Mouse (Mus musculus): Measurements from ENCODE around the gene Agpat1.

DNA sequence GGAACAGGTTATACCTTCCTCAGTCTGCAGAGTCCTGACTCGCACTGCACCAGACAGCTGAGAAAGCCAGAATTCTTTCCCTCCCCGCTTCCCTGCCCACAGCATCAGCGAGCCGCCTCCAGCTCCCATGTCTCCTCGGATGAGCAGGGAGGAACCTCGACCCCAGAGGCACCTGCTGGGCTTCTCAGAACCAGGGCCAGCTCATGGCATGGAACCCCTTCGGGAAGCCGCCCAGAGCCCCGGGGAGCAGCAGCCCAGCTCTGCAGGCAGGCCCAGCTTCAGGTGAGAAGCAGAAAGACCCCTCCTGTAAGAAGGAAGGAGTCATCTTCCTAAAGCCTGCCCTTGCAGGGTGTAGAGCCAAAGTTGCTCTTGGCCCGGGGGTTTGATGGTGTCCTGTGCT lies 48.5 kb downstream of the Agpat1 start:
- TF ChIP-seq NELFE (IDR thresholded peaks at IDR 0.05; ENCODE audit: low read depth, low read length) (no peak), SMC3 (IDR thresholded peaks at IDR 0.05; ENCODE audit: low read depth, low read length) (no peak), CTCF (conservative IDR thresholded peaks at IDR 0.05 in 1 of 2, IDR thresholded peaks at IDR 0.05 in 1 of 2; ENCODE audit: low read depth in 2 of 2, low read length in 2 of 2) (no peak)
